Mouse (Mus musculus) hindbrain, embryonic 14.5 days (tissue): ENCODE measurements around the gene Slc25a16. TPM values are rescaled to one million over a fixed set of nuclear protein-coding genes. Genes with fewer than 3 reads are reported as not detected.

ENCODE experiments used
- ATAC-seq: fragments of 200-750 bp; cut with Nextera tagmentation; 2 replicates; pipeline ENCODE4 v1.8.0; 2017; ENCODE audit warnings: moderate number of reproducible peaks, mild to moderate bottlenecking, moderate TSS enrichment, moderate library complexity; ENCODE audit not compliant: low FRiP score
- DNase-seq: peaks from one replicate; pipeline ENCODE4 v3.0.0-alpha.2; 2015; ENCODE audit warnings: low spot score
- H3K27ac ChIP-seq: fragments of 300-500 bp; sonication (generic); 2 replicates; pipeline ENCODE4 v1.5.1; 2014; ENCODE audit warnings: mild to moderate bottlenecking, moderate library complexity
- H3K27me3 ChIP-seq: fragments of 300-500 bp; sonication (generic); 2 replicates; pipeline ENCODE4 v1.6.1; 2014; ENCODE audit warnings: mild to moderate bottlenecking, low read length, mixed read lengths; ENCODE audit not compliant: control insufficient read depth, insufficient read depth
- H3K36me3 ChIP-seq: fragments of 300-500 bp; sonication (generic); replicated peaks from 2 replicates; pipeline ENCODE4 v1.6.1; 2014; ENCODE audit not compliant: control insufficient read depth, insufficient read depth
- H3K4me1 ChIP-seq: fragments of 300-500 bp; sonication (generic); replicated peaks from 2 replicates; pipeline ENCODE4 v1.6.1; 2014; ENCODE audit warnings: antibody characterized with exemption, low read length, mixed read lengths; ENCODE audit not compliant: control insufficient read depth, insufficient read depth
- H3K4me2 ChIP-seq: fragments of 300-500 bp; sonication (generic); replicated peaks from 2 replicates; pipeline ENCODE4 v1.6.1; 2014; ENCODE audit warnings: mild to moderate bottlenecking, moderate library complexity
- H3K4me3 ChIP-seq: fragments of 300-500 bp; sonication (generic); replicated peaks from 2 replicates; pipeline ENCODE4 v1.5.1; 2014; ENCODE audit warnings: mild to moderate bottlenecking, low read length
- H3K9ac ChIP-seq: fragments of 300-500 bp; sonication (generic); 2 replicates; pipeline ENCODE4 v1.6.1; 2014
- H3K9me3 ChIP-seq: fragments of 300-500 bp; sonication (generic); 2 replicates; pipeline ENCODE4 v1.6.1; 2016; ENCODE audit warnings: low read length; ENCODE audit not compliant: control insufficient read depth
- WGBS: fragments of 180-500 bp; shearing (Covaris S2); extraction: QIAGEN DNeasy Blood & Tissue Kit; methylation state at CpG from one replicate; pipeline ENCODE4 v1.1.7; 2014; 5-methylcytosine and 5-hydroxymethylcytosine counted together
- polyA plus RNA-seq: library from polyadenylated mRNA; unstranded; fragments of >200 nt; fragmentation: Nextera tagmentation; extraction: Ambion mirVana; gene quantifications from 2 replicates; pipeline ENCODE4 v1.2.1, GENCODE M21; 2014

Gene Slc25a16
- polyA plus RNA-seq, 1 experiment from 2014 or later, result 17.0 TPM

- no peaks in the 10 kb centered on the region for H3K27me3 ChIP-seq
- peaks cover 28% of the 10 kb centered on the region for H3K36me3 ChIP-seq
- peaks cover 11% of the 10 kb centered on the region; the same call in 1 of the 2 replicates for H3K4me1 ChIP-seq
- WGBS, result under 1% methylated on average over 77 of the region's 77 CpGs
- H3K4me2 ChIP-seq, result peak within 1 kb of the TSS; percentile 59
- DNase-seq (peak; percentile 92), ATAC-seq (peak; percentile 93)
- no peaks in the 10 kb centered on the region for H3K9me3 ChIP-seq
- H3K27ac ChIP-seq, result peak within 1 kb of the TSS; percentile 92
- H3K9ac ChIP-seq, result peak within 1 kb of the TSS; percentile 80
- H3K4me3 ChIP-seq, result peak within 1 kb of the TSS; percentile 71
Measured at GRCm38 (mm10) chr10:62980039-62980954, 59.9 kb downstream of the Slc25a16 start, which contains the start of gene Rufy2. Gene Rufy2, plus strand, starts transcription at chr10:62980223.

- peaks cover 11% of the 10 kb centered on the region; the same call in 1 of the 2 replicates for H3K4me1 ChIP-seq
- no peaks in the 10 kb centered on the region for H3K9me3 ChIP-seq
- DNase-seq (no peak), ATAC-seq (no peak)
- H3K27ac ChIP-seq, result no peak overlapping the region
- no peaks in the 10 kb centered on the region for H3K27me3 ChIP-seq
- peaks cover 54% of the 10 kb centered on the region for H3K36me3 ChIP-seq
- WGBS, result 95% methylated on average over 11 of the region's 11 CpGs
- H3K4me3 ChIP-seq, result no peak overlapping the region
- H3K4me2 ChIP-seq, result no peak overlapping the region
- H3K9ac ChIP-seq, result no peak overlapping the region
Measured at GRCm38 (mm10) chr10:62984072-62984471, 63.6 kb downstream of the Slc25a16 start.

- Histone ChIP-seq H3K27ac (no peak overlapping the region), H3K4me2 (no peak overlapping the region), H3K36me3 (peaks cover 58% of the 10 kb centered on the region), H3K9me3 (no peaks in the 10 kb centered on the region), H3K27me3 (no peaks in the 10 kb centered on the region), H3K4me3 (no peak overlapping the region), H3K9ac (no peak overlapping the region), H3K4me1 (peaks cover 11% of the 10 kb centered on the region; the same call in 1 of the 2 replicates)
- WGBS, result 94% methylated on average over 6 of the region's 6 CpGs
- ATAC-seq (no peak), DNase-seq (no peak)
Measured at GRCm38 (mm10) chr10:62984495-62984894, 64.1 kb downstream of the Slc25a16 start.

GRCm38 (mm10) chr10:62987341-62987740, 66.9 kb downstream of the Slc25a16 start:
- Histone ChIP-seq H3K27me3 (no peaks in the 10 kb centered on the region), H3K4me3 (no peak overlapping the region), H3K9ac (no peak overlapping the region), H3K9me3 (no peaks in the 10 kb centered on the region), H3K4me2 (no peak overlapping the region), H3K36me3 (peaks cover 86% of the 10 kb centered on the region), H3K4me1 (no peaks in the 10 kb centered on the region), H3K27ac (no peak overlapping the region)
- WGBS, result 26% methylated on average over 3 of the region's 3 CpGs
- DNase-seq (no peak), ATAC-seq (no peak)

- no peak overlapping the region for H3K4me3 ChIP-seq
- H3K9ac ChIP-seq, result no peak overlapping the region
- 93% methylated on average over 15 of the region's 15 CpGs for WGBS
- DNase-seq (no peak), ATAC-seq (no peak)
- H3K4me1 ChIP-seq, result no peaks in the 10 kb centered on the region
- H3K27me3 ChIP-seq, result no peaks in the 10 kb centered on the region
- H3K4me2 ChIP-seq, result no peak overlapping the region
- peaks cover 86% of the 10 kb centered on the region for H3K36me3 ChIP-seq
- no peaks in the 10 kb centered on the region for H3K9me3 ChIP-seq
- no peak overlapping the region for H3K27ac ChIP-seq
Measured at GRCm38 (mm10) chr10:62990636-62991035, 70.2 kb downstream of the Slc25a16 start.

GRCm38 (mm10) chr10:62993991-62994390, 73.6 kb downstream of the Slc25a16 start:
- Histone ChIP-seq H3K9me3 (no peaks in the 10 kb centered on the region), H3K4me1 (no peaks in the 10 kb centered on the region), H3K4me2 (no peak overlapping the region), H3K4me3 (no peak overlapping the region), H3K9ac (no peak overlapping the region), H3K27me3 (no peaks in the 10 kb centered on the region), H3K36me3 (peaks cover 95% of the 10 kb centered on the region), H3K27ac (no peak overlapping the region)
- ATAC-seq, result no peak
- DNase-seq, result no peak
- WGBS, result 91% methylated on average over 8 of the region's 9 CpGs

Other genes with a start within 250 kb of the Slc25a16 start
- gene Stox1, start 194.5 kb upstream of the Slc25a16 start, polyA plus RNA-seq, result 4.3 and 5.2 TPM in 2 replicates
- gene Ccar1, start 128.3 kb upstream of the Slc25a16 start, polyA plus RNA-seq, result 93.0 and 96.0 TPM in 2 replicates
- gene Tet1, start 11.6 kb upstream of the Slc25a16 start, polyA plus RNA-seq, result 44.1 and 45.9 TPM in 2 replicates
- 3.1 and 4.6 TPM in 2 replicates for gene Dna2, start 26.4 kb downstream of the Slc25a16 start, polyA plus RNA-seq
- gene Rufy2, start 59.6 kb downstream of the Slc25a16 start, polyA plus RNA-seq, result 58.5 and 59.6 TPM in 2 replicates
- gene Hnrnph3, start 103.6 kb downstream of the Slc25a16 start, polyA plus RNA-seq, result 75.0 and 76.8 TPM in 2 replicates
- gene Pbld2, start 103.7 kb downstream of the Slc25a16 start, polyA plus RNA-seq, result 0.46 and 0.59 TPM in 2 replicates
- gene Pbld1, start 139.5 kb downstream of the Slc25a16 start, polyA plus RNA-seq, result 0.39 and 0.75 TPM in 2 replicates
- 6.5 and 9.9 TPM in 2 replicates for gene Atoh7, start 179.0 kb downstream of the Slc25a16 start, polyA plus RNA-seq